Mouse (Mus musculus): ENCODE measurements around the gene Ccnf. TPM values are rescaled to one million over a fixed set of nuclear protein-coding genes. Genes with fewer than 3 reads are reported as not detected.

Gene Ccnf
- total RNA-seq, 4 experiments from 2014 or later = 4.9 to 6.4 (median 5.3) TPM

GRCm38 (mm10) chr17:24203611-24204534 is 47.4 kb downstream of the Ccnf start:
- DNase-seq (ENCODE audit: low spot score in 2 of 2) = no peak

- DNase-seq (ENCODE audit: low spot score in 2 of 2) = no peak
These were observed 48.2 kb downstream of the Ccnf start for GRCm38 (mm10) chr17:24203068-24203467.

- no peak for DNase-seq (ENCODE audit: low spot score in 2 of 2)
These were observed 50.2 kb downstream of the Ccnf start for GRCm38 (mm10) chr17:24201092-24201491.

DNA sequence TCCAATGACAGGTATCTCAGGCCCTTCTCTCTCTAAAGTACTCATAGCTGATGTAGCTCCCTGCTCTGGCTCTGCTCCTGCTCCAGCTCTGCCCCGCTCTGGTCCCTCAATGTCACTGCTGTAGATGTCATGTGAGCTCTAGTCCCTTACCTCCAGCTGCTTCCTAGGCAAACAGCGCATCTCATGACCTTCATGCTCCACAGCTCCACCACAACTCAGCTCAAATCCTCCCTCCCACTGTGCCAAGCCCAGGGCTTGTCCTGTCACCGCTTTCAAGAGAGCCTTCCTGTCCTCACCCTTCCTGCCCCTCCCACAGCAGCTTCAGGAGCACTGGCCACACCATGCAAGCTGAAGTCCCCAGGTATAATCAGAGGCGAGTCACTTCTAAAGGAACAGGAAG is 51.5 kb downstream of the Ccnf start:
- DNase-seq (ENCODE audit: low spot score in 2 of 2) = no peak

GRCm38 (mm10) chr17:24199252-24199651 is 52.0 kb downstream of the Ccnf start:
- peak in 1 of 2 experiments; percentile 89 for DNase-seq (ENCODE audit: low spot score in 2 of 2)

- peak in 1 of 2 experiments; percentile 70 for DNase-seq (ENCODE audit: low spot score in 2 of 2)
These were observed 54.1 kb downstream of the Ccnf start for GRCm38 (mm10) chr17:24197032-24197824.

DNA sequence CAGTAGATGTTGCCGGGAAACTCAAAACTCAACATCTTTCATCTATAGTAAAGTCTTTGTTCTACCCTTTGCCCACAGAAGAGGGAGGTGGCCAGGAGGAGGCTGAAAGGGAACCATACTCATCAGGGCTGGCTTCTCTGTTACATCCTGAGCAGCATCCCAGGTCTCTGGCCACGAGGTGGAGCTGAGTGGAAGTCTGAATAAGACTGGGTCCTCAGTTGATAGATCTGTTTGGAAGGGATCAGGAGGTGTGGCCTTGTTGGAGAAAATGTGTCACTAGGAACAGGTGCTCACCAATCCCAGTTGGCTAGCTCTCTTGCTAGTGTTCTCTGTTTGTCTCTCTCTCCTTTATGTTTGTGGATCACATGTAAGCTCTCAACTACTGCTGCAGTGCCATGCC is 55.9 kb downstream of the Ccnf start:
- no peak for DNase-seq (ENCODE audit: low spot score in 2 of 2)

DNA sequence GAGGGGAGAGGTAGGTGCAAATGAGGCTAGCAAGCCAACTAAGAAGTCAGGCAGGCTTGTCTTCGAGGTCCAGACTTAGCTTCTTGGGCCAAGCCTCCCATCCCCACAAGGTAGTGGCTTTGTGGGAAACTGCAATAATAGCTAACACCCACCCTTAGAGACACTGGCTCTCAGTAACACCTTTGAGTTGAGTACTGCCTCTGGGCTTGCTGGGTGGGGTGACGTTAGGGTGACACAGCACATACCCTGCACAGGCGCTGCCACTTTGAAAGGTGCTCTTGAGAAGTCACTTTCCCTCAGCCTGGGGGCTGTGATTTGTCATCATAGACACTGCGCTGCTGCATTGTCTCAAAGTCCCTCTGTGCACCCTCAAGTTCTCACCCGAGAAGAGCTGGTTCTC is 57.5 kb downstream of the Ccnf start:
- DNase-seq (ENCODE audit: low spot score in 2 of 2) = no peak

- no peak for DNase-seq (ENCODE audit: low spot score in 2 of 2)
These were observed 58.0 kb downstream of the Ccnf start for GRCm38 (mm10) chr17:24193268-24193667.

- DNase-seq (ENCODE audit: low spot score in 2 of 2) = no peak
These were observed 58.4 kb downstream of the Ccnf start for GRCm38 (mm10) chr17:24192848-24193247.

- no peak for DNase-seq (ENCODE audit: low spot score in 2 of 2)
These were observed 59.8 kb downstream of the Ccnf start for GRCm38 (mm10) chr17:24191481-24191880.

- no peak for DNase-seq (ENCODE audit: low spot score in 2 of 2)
These were observed 60.4 kb downstream of the Ccnf start for GRCm38 (mm10) chr17:24190934-24191333.

DNA sequence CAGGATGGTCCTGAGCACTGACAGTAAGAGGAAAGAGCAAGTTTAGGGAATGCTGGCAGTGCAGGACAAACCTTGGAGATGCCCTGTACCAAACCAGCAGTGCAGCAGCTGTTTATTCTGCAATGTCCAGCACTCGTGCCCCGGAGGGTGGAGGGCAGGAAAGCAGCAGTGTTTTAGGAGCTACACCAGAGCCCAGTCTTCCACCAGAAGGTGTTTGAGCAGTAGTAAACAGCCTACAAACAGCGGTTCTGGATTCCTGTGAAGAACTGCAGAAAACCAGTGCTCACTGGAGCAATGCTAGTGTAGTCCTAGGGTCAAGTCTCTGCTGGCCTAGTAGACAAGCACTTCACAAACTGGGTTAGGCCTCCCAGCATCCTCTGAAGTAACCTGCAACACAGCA is 77.0 kb downstream of the Ccnf start:
- no peak for DNase-seq (ENCODE audit: low spot score in 2 of 2)

DNA sequence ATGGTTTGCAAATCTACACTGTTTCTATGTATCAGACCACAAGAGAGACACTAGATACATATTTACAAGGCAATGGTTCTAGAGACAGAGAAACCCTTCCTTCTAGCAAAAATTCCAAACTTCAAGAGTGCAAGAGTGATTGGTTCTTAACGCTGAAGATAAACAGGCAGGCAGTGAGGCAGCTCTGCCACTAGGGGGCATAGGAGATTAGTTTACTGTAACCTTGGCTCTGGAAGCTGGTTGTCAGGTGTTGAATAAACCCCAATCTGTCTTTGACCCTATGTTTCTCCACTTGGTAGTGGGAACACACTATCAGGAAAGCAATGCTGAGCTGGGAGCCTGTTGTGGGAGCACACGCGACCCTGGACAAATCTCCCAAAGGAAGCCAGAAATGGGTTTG is 77.9 kb downstream of the Ccnf start:
- peak in 1 of 2 experiments; percentile 47 for DNase-seq (ENCODE audit: low spot score in 2 of 2)

Small RNA genes lying within 50 kb of the gene (microRNA-seq; reads per million reads assigned to microRNA genes)
- 2.2 to 3.2 reads per million in 2 experiments for gene Mir5134
- gene Mir6965 = 0 reads per million in 2 experiments

Other genes starting within 250 kb of the Ccnf start
- not detected for gene Prss27, start 213.3 kb downstream of the Ccnf start, total RNA-seq (2022)
- gene Kctd5, start 178.0 kb downstream of the Ccnf start, total RNA-seq (2022) = 10 to 100 TPM; 20.9 to 23.2 (median 21.9) TPM
- 100 to 1,000 TPM; 105 to 133 (median 122) TPM for gene Pdpk1, start 100.6 kb downstream of the Ccnf start, total RNA-seq (2022)
- 10 to 100 TPM; 34.8 to 48.2 (median 40.3) TPM for gene Amdhd2, start 87.7 kb downstream of the Ccnf start, total RNA-seq (2022)
- gene Atp6v0c, start 81.8 kb downstream of the Ccnf start, total RNA-seq (2022) = 1,000 to 10,000 TPM; 1,111 to 1,205 (median 1,168) TPM
- 10 to 100 TPM; 59.5 to 65.9 (median 63.6) TPM for gene Tbc1d24, start 45.9 kb downstream of the Ccnf start, total RNA-seq (2022)
- gene Ntn3, start 42.0 kb downstream of the Ccnf start, total RNA-seq (2022) = 10 to 100 TPM in 2 of 4 experiments, 1 to 10 TPM in 2; 9.5 to 10.6 (median 9.9) TPM
- gene Tedc2, start 30.6 kb downstream of the Ccnf start, total RNA-seq (2022) = 10 to 100 TPM in 2 of 4 experiments, 1 to 10 TPM in 2; 8.6 to 10.2 (median 10.1) TPM
- gene Abca17, start 99.6 kb upstream of the Ccnf start, total RNA-seq (2022) = 1 to 10 TPM in 2 of 4 experiments, under 1 TPM in 2; 0.82 to 1.4 (median 1.1) TPM
- 10 to 100 TPM; 70.2 to 79.0 (median 72.0) TPM for gene Abca3, start 100.5 kb upstream of the Ccnf start, total RNA-seq (2022)
- gene Rnps1, start 163.1 kb upstream of the Ccnf start, total RNA-seq (2022) = 100 to 1,000 TPM; 128 to 131 (median 129) TPM
- gene Eci1, start 175.2 kb upstream of the Ccnf start, total RNA-seq (2022) = 10 to 100 TPM; 24.1 to 34.1 (median 31.1) TPM
- gene Dnase1l2, start 191.6 kb upstream of the Ccnf start, total RNA-seq (2022) = 1 to 10 TPM; 3.7 to 6.9 (median 5.1) TPM
- 10 to 100 TPM; 32.3 to 36.2 (median 34.5) TPM for gene E4f1, start 218.8 kb upstream of the Ccnf start, total RNA-seq (2022)
- 10 to 100 TPM; 59.0 to 68.7 (median 63.8) TPM for gene Pgp, start 218.9 kb upstream of the Ccnf start, total RNA-seq (2022)
- gene Bricd5, start 222.4 kb upstream of the Ccnf start, total RNA-seq (2022) = 1 to 10 TPM; 1.6 to 2.4 (median 1.8) TPM
- gene Mlst8, start 227.6 kb upstream of the Ccnf start, total RNA-seq (2022) = 10 to 100 TPM; 29.2 to 39.0 (median 35.4) TPM
- 100 to 1,000 TPM; 119 to 135 (median 127) TPM for gene Caskin1, start 237.1 kb upstream of the Ccnf start, total RNA-seq (2022)